Mouse (Mus musculus): Measurements from ENCODE around the gene Uts2. TPM values are rescaled to one million over a fixed set of nuclear protein-coding genes. Genes with fewer than 3 reads are reported as not detected.

Gene Uts2
- polyA plus RNA-seq, 1 experiment = not detected

DNA sequence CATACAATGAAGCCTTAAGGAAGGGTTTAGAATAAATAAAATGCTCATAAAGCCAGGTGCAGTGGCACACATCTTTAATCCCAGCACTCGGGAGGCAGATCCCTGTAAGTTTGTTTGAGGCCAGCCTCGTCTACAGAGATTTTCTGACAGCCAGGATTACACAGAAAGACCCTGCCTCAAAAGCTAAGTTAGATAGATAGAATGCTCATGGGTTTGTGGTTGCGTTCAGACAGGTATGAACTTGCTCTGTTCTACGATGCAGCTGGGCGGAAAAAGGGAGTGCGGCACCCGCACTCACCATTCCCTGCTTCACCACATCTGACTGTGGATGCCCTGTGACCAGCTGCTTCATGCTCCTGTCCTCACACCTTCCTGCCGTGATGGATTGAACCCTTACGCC lies 17.4 kb upstream of the Uts2 start:
- Histone ChIP-seq H3K27me3 (replicated peaks; ENCODE audit: control insufficient read depth, insufficient read depth, low read length) (no peaks in the 10 kb centered on the region), H3K4me3 (ENCODE audit: insufficient read depth, low read depth, low read length) (no peak overlapping the region), H3K4me1 (ENCODE audit: control insufficient read depth, insufficient read depth, low read length) (peaks cover 4% of the 10 kb centered on the region; the same call in 1 of the 2 replicates), H3K27ac (ENCODE audit: insufficient read depth, low read depth, low read length) (no peak overlapping the region), H3K36me3 (ENCODE audit: control insufficient read depth, insufficient read depth, low read length) (no peaks in the 10 kb centered on the region)
- 69% methylated on average over 9 of the region's 9 CpGs for WGBS
- TF ChIP-seq CTCF (conservative IDR thresholded peaks at IDR 0.05; ENCODE audit: insufficient read depth, insufficient read length, low read depth, low read length) (no peak), POLR2A (IDR thresholded peaks at IDR 0.05; ENCODE audit: low read depth, low read length) (no peak)
- DNase-seq = no peak

- DNase-seq = no peak
- no peaks in the 10 kb centered on the region for H3K27me3 ChIP-seq (replicated peaks; ENCODE audit: control insufficient read depth, insufficient read depth, low read length)
- WGBS = 91% methylated on average over 5 of the region's 5 CpGs
- H3K4me3 ChIP-seq (ENCODE audit: insufficient read depth, low read depth, low read length) = no peak overlapping the region
- no peak for TF ChIP-seq POLR2A (IDR thresholded peaks at IDR 0.05; ENCODE audit: low read depth, low read length)
- TF ChIP-seq CTCF (conservative IDR thresholded peaks at IDR 0.05; ENCODE audit: insufficient read depth, insufficient read length, low read depth, low read length) = no peak
- no peaks in the 10 kb centered on the region for H3K36me3 ChIP-seq (ENCODE audit: control insufficient read depth, insufficient read depth, low read length)
- no peak overlapping the region for H3K27ac ChIP-seq (ENCODE audit: insufficient read depth, low read depth, low read length)
- H3K4me1 ChIP-seq (ENCODE audit: control insufficient read depth, insufficient read depth, low read length) = peaks cover 4% of the 10 kb centered on the region; the same call in 1 of the 2 replicates
These were observed 16.7 kb upstream of the Uts2 start for GRCm38 (mm10) chr4:150980153-150980552.

GRCm38 (mm10) chr4:150990148-150990547 lies 6.7 kb upstream of the Uts2 start:
- WGBS = 37% methylated on average over 6 of the region's 6 CpGs
- no peaks in the 10 kb centered on the region for H3K4me1 ChIP-seq (ENCODE audit: control insufficient read depth, insufficient read depth, low read length)
- H3K4me3 ChIP-seq (ENCODE audit: insufficient read depth, low read depth, low read length) = no peak overlapping the region
- no peaks in the 10 kb centered on the region for H3K36me3 ChIP-seq (ENCODE audit: control insufficient read depth, insufficient read depth, low read length)
- H3K27me3 ChIP-seq (replicated peaks; ENCODE audit: control insufficient read depth, insufficient read depth, low read length) = no peaks in the 10 kb centered on the region
- TF ChIP-seq CTCF (conservative IDR thresholded peaks at IDR 0.05; ENCODE audit: insufficient read depth, insufficient read length, low read depth, low read length) (peak; percentile 61), POLR2A (IDR thresholded peaks at IDR 0.05; ENCODE audit: low read depth, low read length) (no peak)
- H3K27ac ChIP-seq (ENCODE audit: insufficient read depth, low read depth, low read length) = no peak overlapping the region
- DNase-seq = peak; percentile 25

DNA sequence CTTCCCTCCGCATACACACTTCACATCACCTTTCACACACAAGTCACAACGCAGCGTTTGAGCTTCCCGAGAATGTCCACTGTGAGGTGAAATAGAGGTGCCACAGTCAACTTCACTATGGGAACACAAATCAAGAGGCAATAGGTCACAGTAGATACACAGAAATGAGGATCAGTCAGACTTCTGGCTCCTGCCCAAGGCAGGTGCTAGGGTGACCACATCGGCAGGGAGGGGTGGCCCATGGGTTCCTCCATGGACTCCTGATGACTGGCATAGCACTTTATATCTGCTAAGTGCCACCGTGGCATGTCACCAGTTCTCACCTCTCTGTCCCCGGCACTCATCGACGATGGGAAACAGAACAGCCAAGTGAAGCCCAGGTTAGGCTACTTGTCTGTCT lies 1.7 kb downstream of the Uts2 start:
- Histone ChIP-seq H3K4me3 (ENCODE audit: insufficient read depth, low read depth, low read length) (no peak overlapping the region), H3K27me3 (replicated peaks; ENCODE audit: control insufficient read depth, insufficient read depth, low read length) (no peaks in the 10 kb centered on the region), H3K36me3 (ENCODE audit: control insufficient read depth, insufficient read depth, low read length) (no peaks in the 10 kb centered on the region), H3K4me1 (ENCODE audit: control insufficient read depth, insufficient read depth, low read length) (no peaks in the 10 kb centered on the region), H3K27ac (ENCODE audit: insufficient read depth, low read depth, low read length) (no peak overlapping the region)
- WGBS = 90% methylated on average over 9 of the region's 9 CpGs
- DNase-seq = no peak
- TF ChIP-seq POLR2A (IDR thresholded peaks at IDR 0.05; ENCODE audit: low read depth, low read length) (no peak), CTCF (conservative IDR thresholded peaks at IDR 0.05; ENCODE audit: insufficient read depth, insufficient read length, low read depth, low read length) (no peak)

DNA sequence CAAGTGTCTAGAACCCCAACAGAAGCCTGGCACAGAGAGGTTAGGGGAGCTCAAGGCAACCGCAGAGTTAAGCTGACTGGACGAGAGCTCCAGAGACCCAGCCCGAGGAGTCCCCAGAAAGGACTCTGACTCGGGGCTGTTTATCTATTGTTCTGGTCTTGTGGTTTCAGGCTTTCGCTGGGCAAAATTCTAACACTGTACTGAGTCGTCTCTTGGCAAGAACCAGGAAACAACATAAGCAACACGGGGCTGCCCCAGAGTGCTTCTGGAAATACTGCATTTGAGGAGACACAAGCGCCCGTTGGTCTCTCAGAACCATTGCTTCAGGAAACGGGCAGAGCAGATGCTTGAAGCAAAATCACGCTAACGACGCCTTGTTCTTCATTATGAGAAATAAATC lies 4.5 kb downstream of the Uts2 start:
- 56% methylated on average over 13 of the region's 13 CpGs for WGBS
- Histone ChIP-seq H3K36me3 (ENCODE audit: control insufficient read depth, insufficient read depth, low read length) (no peaks in the 10 kb centered on the region; the same call in 1 of the 2 replicates), H3K27me3 (replicated peaks; ENCODE audit: control insufficient read depth, insufficient read depth, low read length) (no peaks in the 10 kb centered on the region), H3K27ac (ENCODE audit: insufficient read depth, low read depth, low read length) (no peak overlapping the region), H3K4me3 (ENCODE audit: insufficient read depth, low read depth, low read length) (no peak overlapping the region), H3K4me1 (ENCODE audit: control insufficient read depth, insufficient read depth, low read length) (no peaks in the 10 kb centered on the region)
- no peak for DNase-seq
- TF ChIP-seq POLR2A (IDR thresholded peaks at IDR 0.05; ENCODE audit: low read depth, low read length) = no peak
- no peak for TF ChIP-seq CTCF (conservative IDR thresholded peaks at IDR 0.05; ENCODE audit: insufficient read depth, insufficient read length, low read depth, low read length)

- no peak overlapping the region for H3K4me3 ChIP-seq (ENCODE audit: insufficient read depth, low read depth, low read length)
- WGBS = 87% methylated on average over 13 of the region's 13 CpGs
- H3K4me1 ChIP-seq (ENCODE audit: control insufficient read depth, insufficient read depth, low read length) = no peaks in the 10 kb centered on the region
- no peaks in the 10 kb centered on the region; the same call in none of the 2 replicates for H3K36me3 ChIP-seq (ENCODE audit: control insufficient read depth, insufficient read depth, low read length)
- H3K27me3 ChIP-seq (replicated peaks; ENCODE audit: control insufficient read depth, insufficient read depth, low read length) = no peaks in the 10 kb centered on the region
- H3K27ac ChIP-seq (ENCODE audit: insufficient read depth, low read depth, low read length) = no peak overlapping the region
- TF ChIP-seq CTCF (conservative IDR thresholded peaks at IDR 0.05; ENCODE audit: insufficient read depth, insufficient read length, low read depth, low read length) (no peak), POLR2A (IDR thresholded peaks at IDR 0.05; ENCODE audit: low read depth, low read length) (no peak)
- DNase-seq = no peak
These were observed 8.9 kb downstream of the Uts2 start for GRCm38 (mm10) chr4:151005656-151006318.

- H3K4me3 ChIP-seq (ENCODE audit: insufficient read depth, low read depth, low read length) = no peak overlapping the region
- H3K4me1 ChIP-seq (ENCODE audit: control insufficient read depth, insufficient read depth, low read length) = no peaks in the 10 kb centered on the region
- peak; percentile 47 for DNase-seq
- H3K27me3 ChIP-seq (replicated peaks; ENCODE audit: control insufficient read depth, insufficient read depth, low read length) = no peaks in the 10 kb centered on the region
- 56% methylated on average over 6 of the region's 6 CpGs for WGBS
- no peak overlapping the region for H3K27ac ChIP-seq (ENCODE audit: insufficient read depth, low read depth, low read length)
- peaks cover under 1% of the 10 kb centered on the region for H3K36me3 ChIP-seq (ENCODE audit: control insufficient read depth, insufficient read depth, low read length)
- TF ChIP-seq CTCF (conservative IDR thresholded peaks at IDR 0.05; ENCODE audit: insufficient read depth, insufficient read length, low read depth, low read length) = peak; percentile 70
- no peak for TF ChIP-seq POLR2A (IDR thresholded peaks at IDR 0.05; ENCODE audit: low read depth, low read length)
These were observed 10.0 kb downstream of the Uts2 start for GRCm38 (mm10) chr4:151006945-151007344.

All from kidney, adult 2 months (tissue).